Mouse (Mus musculus): ENCODE measurements around the gene Spint4. TPM values are rescaled to one million over a fixed set of nuclear protein-coding genes. Genes with fewer than 3 reads are reported as not detected.
A peak's percentile ranks its signal among the peaks of the same experiment; 100 is the strongest.

Spint4 gene
- polyA plus RNA-seq (2015; fragmentation: Nextera tagmentation; extraction: Ambion mirVana), result not detected in 2 replicates

DNA sequence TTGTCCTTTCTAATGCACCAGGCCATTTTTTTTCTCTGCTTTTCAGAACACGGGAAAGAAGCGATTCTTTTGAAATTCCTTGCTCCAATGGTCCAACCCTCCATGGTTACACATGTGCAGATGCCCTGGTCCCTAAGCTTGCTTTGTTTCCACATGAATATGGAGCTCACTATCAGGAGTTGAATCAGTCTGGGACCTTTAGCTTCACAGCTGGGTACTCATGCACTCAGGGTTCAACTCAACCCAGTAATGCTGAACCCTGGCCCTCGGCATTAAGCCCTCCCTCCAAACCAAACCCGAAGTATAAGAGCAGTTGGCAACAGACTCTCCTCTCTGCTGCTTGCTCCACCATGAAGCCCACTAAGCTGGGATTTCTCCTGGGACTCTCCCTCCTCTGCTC lies at the start of gene Spint4:
TSS of gene Spint4 (plus strand) at position 301 of the 400 bp plus-strand sequence.
- no peaks in the 10 kb centered on the region for H3K36me3 ChIP-seq (replicated peaks)
- 70% methylated on average over 4 of the region's 4 CpGs for whole genome bisulfite sequencing
- no peak within 1 kb of the TSS for H3K4me3 ChIP-seq
- no peaks in the 10 kb centered on the region for H3K27me3 ChIP-seq (replicated peaks)
- H3K27ac ChIP-seq, result no peak within 1 kb of the TSS
- no peaks in the 10 kb centered on the region for H3K4me1 ChIP-seq
- H3K9me3 ChIP-seq, result no peaks in the 10 kb centered on the region
- no peak within 1 kb of the TSS for H3K9ac ChIP-seq
- H3K4me2 ChIP-seq, result no peak within 1 kb of the TSS
- ATAC-seq (replicated peaks), result no peak

DNA sequence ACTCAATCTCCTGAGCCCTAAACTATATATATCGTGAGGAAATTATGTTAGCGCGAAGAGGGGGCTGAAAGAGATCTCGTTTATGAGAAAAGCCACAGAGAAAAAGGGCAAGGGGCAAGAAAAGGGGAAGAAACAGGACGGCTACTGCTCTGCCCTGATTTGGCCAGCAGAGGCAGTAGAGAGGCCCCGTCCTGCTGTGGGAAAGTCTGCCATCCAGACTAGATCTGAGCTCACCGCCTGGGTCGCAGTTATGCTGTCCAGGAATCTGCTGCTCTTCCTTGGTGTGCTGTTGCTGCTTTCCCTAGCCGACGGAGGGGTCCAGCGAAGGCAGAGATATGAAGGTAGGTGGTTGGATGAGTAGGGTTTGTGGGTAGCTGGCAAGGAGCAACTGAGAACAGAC lies 42.4 kb upstream of the Spint4 start, which contains the start of gene Wfdc10:
TSS of gene Wfdc10 (plus strand) at position 189 of the 400 bp plus-strand sequence.
- H3K9me3 ChIP-seq, result no peaks in the 10 kb centered on the region
- H3K36me3 ChIP-seq (replicated peaks), result no peaks in the 10 kb centered on the region
- H3K4me1 ChIP-seq, result no peaks in the 10 kb centered on the region
- H3K4me2 ChIP-seq, result no peak within 1 kb of the TSS
- no peak within 1 kb of the TSS for H3K9ac ChIP-seq
- no peaks in the 10 kb centered on the region for H3K27me3 ChIP-seq (replicated peaks)
- H3K4me3 ChIP-seq, result no peak within 1 kb of the TSS
- ATAC-seq (replicated peaks), result no peak
- WGBS, result 13% methylated on average over 11 of the region's 11 CpGs
- no peak within 1 kb of the TSS for H3K27ac ChIP-seq

DNA sequence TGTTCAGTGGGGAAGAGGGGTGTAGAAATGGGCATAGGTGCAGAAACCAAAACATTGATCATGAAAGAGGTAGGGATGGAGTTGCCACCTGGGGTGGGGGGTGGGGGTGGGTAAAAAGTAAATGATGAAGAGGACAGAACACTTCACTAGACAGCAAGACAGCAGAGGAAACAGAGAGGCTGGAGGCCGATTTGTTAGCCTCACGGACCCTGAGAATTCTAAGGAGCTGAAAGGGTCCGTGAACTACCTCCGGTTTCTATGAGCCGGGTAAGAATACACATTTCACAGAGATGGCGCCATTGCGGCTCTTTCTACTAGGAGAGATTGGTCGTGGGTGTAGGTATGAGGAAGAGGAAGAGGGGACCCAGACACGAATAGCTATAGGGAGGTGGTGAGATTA lies 41.8 kb upstream of the Spint4 start, which contains the start of gene Wfdc9:
TSS of gene Wfdc9 (minus strand) at position 101 of the 400 bp plus-strand sequence.
- no peaks in the 10 kb centered on the region for H3K9me3 ChIP-seq
- ATAC-seq (replicated peaks), result no peak
- WGBS, result 85% methylated on average over 9 of the region's 9 CpGs
- H3K27me3 ChIP-seq (replicated peaks), result no peaks in the 10 kb centered on the region
- no peak within 1 kb of the TSS for H3K4me3 ChIP-seq
- H3K4me1 ChIP-seq, result no peaks in the 10 kb centered on the region
- no peak within 1 kb of the TSS for H3K9ac ChIP-seq
- no peak within 1 kb of the TSS for H3K27ac ChIP-seq
- H3K36me3 ChIP-seq (replicated peaks), result no peaks in the 10 kb centered on the region
- no peak within 1 kb of the TSS for H3K4me2 ChIP-seq

GRCm38 (mm10) chr2:164664851-164665250 lies 33.5 kb upstream of the Spint4 start:
- H3K9me3 ChIP-seq, result no peaks in the 10 kb centered on the region
- 83% methylated on average over 7 of the region's 7 CpGs for WGBS
- no peaks in the 10 kb centered on the region for H3K27me3 ChIP-seq (replicated peaks)
- H3K4me1 ChIP-seq, result no peaks in the 10 kb centered on the region
- no peak overlapping the region for H3K27ac ChIP-seq
- no peak overlapping the region for H3K9ac ChIP-seq
- no peaks in the 10 kb centered on the region for H3K36me3 ChIP-seq (replicated peaks)
- ATAC-seq (replicated peaks), result no peak
- H3K4me3 ChIP-seq, result no peak overlapping the region
- no peak overlapping the region for H3K4me2 ChIP-seq

- Histone ChIP-seq H3K4me3 (no peak overlapping the region), H3K36me3 (replicated peaks) (no peaks in the 10 kb centered on the region), H3K4me2 (no peak overlapping the region), H3K27me3 (replicated peaks) (no peaks in the 10 kb centered on the region), H3K4me1 (no peaks in the 10 kb centered on the region), H3K27ac (no peak overlapping the region), H3K9me3 (no peaks in the 10 kb centered on the region), H3K9ac (no peak overlapping the region)
- no peak for ATAC-seq (replicated peaks)
- 83% methylated on average over 5 of the region's 5 CpGs for WGBS
These were observed 28.0 kb upstream of the Spint4 start for GRCm38 (mm10) chr2:164670261-164670660.

GRCm38 (mm10) chr2:164670938-164671337 lies 27.4 kb upstream of the Spint4 start:
- Histone ChIP-seq H3K4me1 (no peaks in the 10 kb centered on the region), H3K27ac (no peak overlapping the region), H3K9ac (no peak overlapping the region), H3K36me3 (replicated peaks) (no peaks in the 10 kb centered on the region), H3K4me2 (no peak overlapping the region), H3K4me3 (no peak overlapping the region), H3K27me3 (replicated peaks) (no peaks in the 10 kb centered on the region), H3K9me3 (no peaks in the 10 kb centered on the region)
- WGBS, result 41% methylated on average over 1 of the region's 1 CpGs
- no peak for ATAC-seq (replicated peaks)

GRCm38 (mm10) chr2:164673987-164674386 lies 24.3 kb upstream of the Spint4 start, which contains the start of gene Wfdc11:
Gene Wfdc11 (minus strand): TSS chr2:164674087.
- Histone ChIP-seq H3K4me3 (no peak within 1 kb of the TSS), H3K9me3 (no peaks in the 10 kb centered on the region), H3K4me1 (peaks cover 6% of the 10 kb centered on the region), H3K36me3 (replicated peaks) (no peaks in the 10 kb centered on the region), H3K27ac (no peak within 1 kb of the TSS), H3K9ac (no peak within 1 kb of the TSS), H3K27me3 (replicated peaks) (no peaks in the 10 kb centered on the region), H3K4me2 (no peak within 1 kb of the TSS)
- WGBS, result 84% methylated on average over 7 of the region's 7 CpGs
- ATAC-seq (replicated peaks), result no peak

- Histone ChIP-seq H3K4me1 (peaks cover 10% of the 10 kb centered on the region), H3K36me3 (replicated peaks) (no peaks in the 10 kb centered on the region), H3K4me2 (no peak overlapping the region), H3K27ac (no peak overlapping the region), H3K9me3 (no peaks in the 10 kb centered on the region), H3K9ac (no peak overlapping the region), H3K27me3 (replicated peaks) (no peaks in the 10 kb centered on the region), H3K4me3 (no peak overlapping the region)
- ATAC-seq (replicated peaks), result no peak
- WGBS, result 75% methylated on average over 7 of the region's 7 CpGs
These were observed 22.2 kb upstream of the Spint4 start for GRCm38 (mm10) chr2:164676103-164676502.

DNA sequence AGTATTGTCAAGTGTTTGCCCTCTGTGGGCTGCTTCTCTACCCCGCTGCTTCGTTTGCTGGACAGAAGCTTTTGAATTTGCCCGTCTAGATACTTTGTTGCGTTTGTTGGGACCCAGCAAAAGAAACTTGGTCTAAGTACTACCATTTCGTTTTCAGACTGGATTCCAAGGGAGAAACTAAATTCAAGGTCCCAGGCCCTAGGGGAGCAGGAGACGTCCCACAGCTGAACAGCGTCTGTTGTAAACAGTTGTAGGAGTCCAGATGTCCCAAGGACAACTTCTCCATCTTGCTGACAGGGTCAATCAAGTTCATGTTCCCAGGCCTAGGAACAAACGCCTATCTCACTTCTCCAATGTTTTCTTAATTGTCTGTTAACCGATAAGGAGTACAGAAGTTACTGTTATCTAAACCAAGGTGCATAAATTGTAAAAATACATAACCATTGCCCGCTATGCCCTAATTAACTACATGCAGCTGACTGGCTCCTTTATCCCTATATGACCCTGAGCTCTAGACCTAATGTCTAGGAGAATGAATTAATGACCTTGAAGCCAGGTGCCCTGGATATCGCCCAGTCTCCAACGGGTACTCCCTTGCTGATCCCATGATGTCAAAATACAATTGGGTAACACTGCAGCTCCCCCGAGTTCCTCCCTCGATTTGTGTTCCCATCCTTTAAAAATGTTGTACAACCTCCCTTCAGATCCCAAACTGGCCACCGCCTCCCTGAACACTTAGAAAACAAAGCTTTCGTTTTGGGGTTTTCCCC lies 21.2 kb upstream of the Spint4 start:
- H3K4me2 ChIP-seq, result no peak overlapping the region
- no peak for ATAC-seq (replicated peaks)
- WGBS, result 85% methylated on average over 16 of the region's 16 CpGs
- H3K27me3 ChIP-seq (replicated peaks), result no peaks in the 10 kb centered on the region
- no peak overlapping the region for H3K9ac ChIP-seq
- H3K4me3 ChIP-seq, result no peak overlapping the region
- peaks cover 10% of the 10 kb centered on the region for H3K4me1 ChIP-seq
- H3K27ac ChIP-seq, result no peak overlapping the region
- no peaks in the 10 kb centered on the region for H3K9me3 ChIP-seq
- no peaks in the 10 kb centered on the region for H3K36me3 ChIP-seq (replicated peaks)

DNA sequence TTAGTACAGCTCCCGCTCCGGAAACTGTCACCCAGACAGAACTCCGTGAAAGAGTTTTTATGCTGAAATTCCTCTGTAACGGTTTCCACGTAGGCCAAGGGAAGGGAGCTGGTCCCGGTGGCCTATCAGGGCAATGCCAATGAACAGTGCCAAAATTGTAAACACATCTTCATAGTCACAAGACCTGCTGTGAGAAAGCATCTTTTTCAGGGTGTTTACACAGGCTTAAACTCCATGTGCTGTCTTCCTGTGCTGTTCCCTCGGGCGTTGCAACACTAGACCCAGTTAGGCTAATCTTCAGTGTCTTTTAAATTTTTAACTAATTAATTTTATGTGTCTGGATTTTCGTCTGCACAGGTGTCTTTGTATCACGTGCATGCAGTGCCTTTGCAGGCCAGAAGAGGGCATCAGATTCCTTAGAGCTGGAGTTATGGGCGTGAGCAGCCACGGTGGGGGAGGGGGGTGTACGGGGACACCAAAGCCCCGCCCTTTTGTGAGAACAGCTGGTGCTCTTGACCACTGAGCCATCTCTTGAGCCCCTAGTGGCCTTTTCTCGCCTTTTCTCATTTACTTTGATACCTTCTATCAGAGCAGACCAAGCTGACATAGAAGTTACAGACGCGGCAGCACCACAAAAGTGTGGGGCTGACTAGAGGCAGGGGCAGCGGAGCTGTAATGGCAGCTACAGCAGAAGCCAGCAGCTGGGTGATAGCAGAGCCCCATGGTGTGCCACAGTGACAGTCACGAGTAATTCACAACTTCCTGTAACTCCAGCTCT lies 19.3 kb upstream of the Spint4 start:
- H3K9me3 ChIP-seq, result no peaks in the 10 kb centered on the region
- H3K27ac ChIP-seq, result no peak overlapping the region
- H3K4me2 ChIP-seq, result peak overlapping the region; percentile 54
- WGBS, result 23% methylated on average over 19 of the region's 19 CpGs
- H3K36me3 ChIP-seq (replicated peaks), result no peaks in the 10 kb centered on the region
- peak overlapping the region; percentile 34 for H3K4me3 ChIP-seq
- H3K4me1 ChIP-seq, result peaks cover 10% of the 10 kb centered on the region
- no peaks in the 10 kb centered on the region for H3K27me3 ChIP-seq (replicated peaks)
- H3K9ac ChIP-seq, result 0 out of 2 replicates have a peak overlapping the region, but pooled peaks have one; percentile 2
- ATAC-seq (replicated peaks), result peak; percentile 56

DNA sequence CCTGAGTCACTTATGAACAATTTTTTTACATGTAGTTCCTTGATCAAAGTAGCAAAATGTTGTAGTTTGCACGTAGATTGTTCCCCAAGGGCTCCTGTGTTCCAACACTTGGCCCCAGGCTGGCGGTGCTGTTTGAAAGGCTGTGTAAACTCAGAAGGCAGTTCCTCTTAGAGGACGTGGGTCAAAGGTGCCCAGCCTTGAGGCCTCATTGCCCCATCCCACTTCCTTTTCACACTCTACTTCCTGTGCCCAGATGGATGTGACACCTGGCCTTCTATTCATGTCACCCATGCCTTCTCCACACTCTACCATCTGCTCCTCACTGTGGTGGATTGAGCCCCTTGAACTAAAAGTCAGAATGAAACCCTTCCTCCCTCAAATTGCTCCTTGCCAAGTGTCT lies 18.4 kb upstream of the Spint4 start:
- Histone ChIP-seq H3K9me3 (no peaks in the 10 kb centered on the region), H3K9ac (no peak overlapping the region), H3K4me3 (no peak overlapping the region), H3K4me1 (peaks cover 10% of the 10 kb centered on the region), H3K36me3 (replicated peaks) (no peaks in the 10 kb centered on the region), H3K27ac (no peak overlapping the region), H3K4me2 (no peak overlapping the region), H3K27me3 (replicated peaks) (no peaks in the 10 kb centered on the region)
- WGBS, result 65% methylated on average over 3 of the region's 3 CpGs
- ATAC-seq (replicated peaks), result no peak

GRCm38 (mm10) chr2:164684807-164685206 lies 13.5 kb upstream of the Spint4 start, which contains the start of gene Wfdc13:
Gene Wfdc13 (plus strand): TSS chr2:164685107.
- Histone ChIP-seq H3K27ac (no peak within 1 kb of the TSS), H3K4me3 (no peak within 1 kb of the TSS), H3K27me3 (replicated peaks) (no peaks in the 10 kb centered on the region), H3K4me1 (no peaks in the 10 kb centered on the region), H3K9ac (no peak within 1 kb of the TSS), H3K9me3 (no peaks in the 10 kb centered on the region), H3K4me2 (no peak within 1 kb of the TSS), H3K36me3 (replicated peaks) (no peaks in the 10 kb centered on the region)
- WGBS, result 59% methylated on average over 3 of the region's 3 CpGs
- ATAC-seq (replicated peaks), result no peak
